Mouse (Mus musculus) stomach, postnatal 0 days (tissue): ENCODE results near the gene Ptpn14.

Source experiments
- CTCF ChIP-seq: IDR thresholded peaks from 2 replicates; pipeline ENCODE4 v1.5.1; 2016; ENCODE audit warnings: antibody characterized with exemption, low read depth, mild to moderate bottlenecking, moderate library complexity
- EP300 ChIP-seq: optimal IDR thresholded peaks from 2 replicates; pipeline ENCODE3; 2016; ENCODE audit warnings: antibody characterized with exemption

GRCm38 (mm10) chr1:189703156-189703555 is 24.9 kb upstream of the Ptpn14 start:
- peak; percentile 76 for TF ChIP-seq CTCF
- no peak for TF ChIP-seq EP300
